8 mouse cellular contexts compared by ENCODE assay signal in the genomic region with DNA sequence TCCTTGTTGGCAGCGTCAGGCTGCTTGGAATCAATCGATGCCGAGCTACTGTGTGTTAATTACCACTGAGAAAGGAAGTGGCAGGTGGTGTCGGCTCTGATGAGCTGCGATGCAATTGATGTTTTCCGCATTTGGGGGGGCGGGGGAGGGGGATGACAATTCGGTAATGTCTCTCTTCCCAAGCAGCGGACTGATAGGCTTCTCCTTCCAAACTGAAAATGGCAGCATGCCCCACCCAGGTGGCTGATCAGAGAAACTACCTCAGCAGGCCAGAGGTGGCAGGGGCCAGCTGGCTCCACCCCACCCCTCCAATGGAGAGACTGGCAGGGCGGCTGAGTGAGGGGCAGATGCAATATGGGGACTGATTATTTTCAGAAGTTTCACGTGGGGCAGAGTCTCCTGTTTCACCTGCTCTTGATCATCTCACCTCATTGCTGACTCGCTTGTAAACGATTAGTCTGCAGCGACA. TPM values are rescaled to one million over a fixed set of nuclear protein-coding genes. Genes with fewer than 3 reads are reported as not detected.
DNase-seq lines count a peak whose midpoint lies in the region; ATAC-seq and TF ChIP-seq lines count a peak whose summit lies in the region.

No protein-coding gene starts in this region.

- 30% methylated on average over 14 of the region's 14 CpGs for WGBS in cerebellum, adult 2 months
- 6% methylated on average over 14 of the region's 14 CpGs for WGBS in limb, embryonic 13.5 days
- 22% methylated on average over 14 of the region's 14 CpGs for WGBS in stomach, postnatal 0 days

- no peaks in the 10 kb centered on the region for H3K36me3 ChIP-seq in limb, embryonic 13.5 days
- H3K36me3 ChIP-seq in stomach, postnatal 0 days (ENCODE audit: control insufficient read depth, insufficient read depth, low read length), result no peaks in the 10 kb centered on the region

- H3K27me3 ChIP-seq in cerebellum, adult 2 months (ENCODE audit: control insufficient read depth, insufficient read depth, low read length), result no peaks in the 10 kb centered on the region; the same call in 1 of the 2 replicates
- no peaks in the 10 kb centered on the region for H3K27me3 ChIP-seq in limb, embryonic 13.5 days
- no peaks in the 10 kb centered on the region for H3K27me3 ChIP-seq in stomach, postnatal 0 days (ENCODE audit: control insufficient read depth, insufficient read depth, low read length)

- no peak for ATAC-seq in limb, embryonic 13.5 days (ENCODE audit: low FRiP score, low read depth)
- ATAC-seq in stomach, postnatal 0 days (ENCODE audit: low FRiP score, low TSS enrichment), result no peak
- no peak for ATAC-seq in megakaryocyte progenitor cell, adult 5-6 weeks (replicated peaks; ENCODE audit: poor library complexity)

- no peaks in the 10 kb centered on the region; the same call in 1 of the 2 replicates for H3K4me1 ChIP-seq in cerebellum, adult 2 months (ENCODE audit: control insufficient read depth, insufficient read depth, low read length)
- peaks cover 22% of the 10 kb centered on the region for H3K4me1 ChIP-seq in limb, embryonic 13.5 days
- peaks cover 5% of the 10 kb centered on the region for H3K4me1 ChIP-seq in stomach, postnatal 0 days (replicated peaks; ENCODE audit: control insufficient read depth, insufficient read depth)

- no peak for TF ChIP-seq EP300 in stomach, postnatal 0 days (optimal IDR thresholded peaks at IDR 0.05)

- peak; percentile 68 to 70 for DNase-seq in cerebellum, postnatal 10 days
- DNase-seq in cerebellum, adult 2 months, result no peak
- DNase-seq in thymus, postnatal 4 days, result peak; percentile 27
- DNase-seq in thymus, adult 18-20 months, result no peak
- DNase-seq in stomach, postnatal 0 days (ENCODE audit: low spot score), result peak; percentile 30
- no peak for DNase-seq in ovary, postnatal 36 days (ENCODE audit: low spot score)

- H3K9me3 ChIP-seq in limb, embryonic 13.5 days, result no peaks in the 10 kb centered on the region
- no peaks in the 10 kb centered on the region for H3K9me3 ChIP-seq in stomach, postnatal 0 days (ENCODE audit: control insufficient read depth, low read length)

- peak overlapping the region; percentile 49 for H3K4me2 ChIP-seq in limb, embryonic 13.5 days (replicated peaks)
- peak overlapping the region; percentile 31 for H3K4me2 ChIP-seq in stomach, postnatal 0 days (replicated peaks; ENCODE audit: low read depth)

- no peak for TF ChIP-seq POLR2A in cerebellum, adult 2 months (IDR thresholded peaks at IDR 0.05; ENCODE audit: borderline replicate concordance, insufficient read depth, low read length)

- H3K27ac ChIP-seq in cerebellum, adult 2 months (ENCODE audit: insufficient read depth, low read length), result no peak overlapping the region
- H3K27ac ChIP-seq in limb, embryonic 13.5 days, result no peak overlapping the region
- H3K27ac ChIP-seq in stomach, postnatal 0 days (replicated peaks), result no peak overlapping the region

- TF ChIP-seq CTCF in cerebellum, adult 2 months (IDR thresholded peaks at IDR 0.05; ENCODE audit: borderline replicate concordance, insufficient read depth, low read depth, low read length), result no peak
- TF ChIP-seq CTCF in stomach, postnatal 0 days (IDR thresholded peaks at IDR 0.05; ENCODE audit: low read depth), result no peak

- H3K4me3 ChIP-seq in cerebellum, adult 2 months (replicated peaks; ENCODE audit: insufficient read depth, low read depth, low read length), result no peak overlapping the region
- peak overlapping the region; percentile 11; the same call in 1 of the 2 replicates for H3K4me3 ChIP-seq in limb, embryonic 13.5 days
- no peak overlapping the region for H3K4me3 ChIP-seq in stomach, postnatal 0 days (ENCODE audit: low read depth, low read length)

- H3K9ac ChIP-seq in limb, embryonic 13.5 days, result 0 out of 2 replicates have a peak overlapping the region, but pooled peaks have one; percentile 39
- no peak overlapping the region for H3K9ac ChIP-seq in stomach, postnatal 0 days (ENCODE audit: low read length)

RNA-seq across cellular contexts. Expression of a gene that starts 11.2 kb away (rescaled TPM):
- polyA plus RNA-seq in cerebellum, adult 2 months (2012; rRNA removed), result 64.4 and 67.5 TPM in 2 replicates
- polyA plus RNA-seq in limb, embryonic 13.5 days (2015; fragmentation: Nextera tagmentation; extraction: Ambion mirVana), result 95.6 and 108 TPM in 2 replicates
- polyA plus RNA-seq in stomach, postnatal 0 days (2015; fragmentation: Nextera tagmentation; extraction: Ambion mirVana), result 69.5 and 72.3 TPM in 2 replicates
- total RNA-seq in megakaryocyte progenitor cell, adult 5-6 weeks (2015), result not detected in 2 replicates
- total RNA-seq in megakaryocyte progenitor cell, adult 5-6 weeks (2017), result not detected in 2 replicates

Comparison
In these comparisons a context has a peak if more than half of its experiments do, and no peak if none do; other contexts are left out.
1. DNase-seq: peak in cerebellum, postnatal 10 days (2 of 2), thymus, postnatal 4 days (single experiment) and stomach, postnatal 0 days (single experiment); none in cerebellum, adult 2 months (0 of 2), thymus, adult 18-20 months (0 of 2) and ovary, postnatal 36 days (single experiment).